Mouse (Mus musculus) liver, adult 2 months (tissue): ENCODE measurements at regions not wholly inside any gene's neighbourhood (a gene's known extent, or its start where the extent isn't known, plus 50 kb on each side); places are given as distances from the start of the nearest gene placed in this dataset.

Source experiments
- DNase-seq: peaks from one replicate; pipeline ENCODE4 v3.0.0-alpha.2; 2011; ENCODE audit warnings: low read depth, low spot score; ENCODE audit errors: extremely low read depth
- H3K27ac ChIP-seq: fragments of 200-500 bp; replicated peaks from 2 replicates; pipeline ENCODE4 v1.5.1; 2012; ENCODE audit warnings: low read depth, mild to moderate bottlenecking, control low read depth, inconsistent platforms, low read length; ENCODE audit not compliant: insufficient read depth
- H3K27me3 ChIP-seq: fragments of 200-500 bp; 2 replicates; pipeline ENCODE4 v1.6.1; 2012; ENCODE audit warnings: mild to moderate bottlenecking, moderate library complexity, low read length, inconsistent platforms; ENCODE audit not compliant: control insufficient read depth, insufficient read depth
- H3K36me3 ChIP-seq: fragments of 200-500 bp; 2 replicates; pipeline ENCODE4 v1.6.1; 2012; ENCODE audit warnings: low read length, inconsistent platforms; ENCODE audit not compliant: control insufficient read depth, insufficient read depth
- H3K4me1 ChIP-seq: fragments of 200-500 bp; 2 replicates; pipeline ENCODE4 v1.6.1; 2011; ENCODE audit warnings: low read length; ENCODE audit not compliant: control insufficient read depth, insufficient read depth
- H3K4me3 ChIP-seq: fragments of 200-500 bp; 2 replicates; pipeline ENCODE4 v1.5.1; 2011; ENCODE audit warnings: low read depth, mild to moderate bottlenecking, control low read depth, low read length, moderate library complexity; ENCODE audit not compliant: insufficient read depth
- H3K79me2 ChIP-seq: fragments of 200-500 bp; 2 replicates; pipeline ENCODE4 v1.6.1; 2012; ENCODE audit warnings: inconsistent platforms, mild to moderate bottlenecking, low read length, moderate library complexity; ENCODE audit not compliant: control insufficient read depth, insufficient read depth
- H3K9ac ChIP-seq: fragments of 200-500 bp; 2 replicates; pipeline ENCODE4 v1.6.1; 2012; ENCODE audit warnings: low read depth, mild to moderate bottlenecking, control low read depth, inconsistent platforms, low read length
- CTCF ChIP-seq: fragments of 200-500 bp; IDR thresholded peaks from 2 replicates; pipeline ENCODE4 v1.5.1; 2011; ENCODE audit warnings: low read depth, low read length, control low read depth
- POLR2A ChIP-seq: fragments of 200-500 bp; IDR thresholded peaks from 2 replicates; pipeline ENCODE4 v1.6.1; 2011; ENCODE audit warnings: low read length, control low read depth; ENCODE audit not compliant: insufficient read depth; ENCODE audit errors: extremely low read depth
- WGBS: fragments of 180-500 bp; shearing (Covaris S2); methylation state at CpG from one replicate; pipeline ENCODE4 v1.1.7; 2018; 5-methylcytosine and 5-hydroxymethylcytosine counted together

DNA sequence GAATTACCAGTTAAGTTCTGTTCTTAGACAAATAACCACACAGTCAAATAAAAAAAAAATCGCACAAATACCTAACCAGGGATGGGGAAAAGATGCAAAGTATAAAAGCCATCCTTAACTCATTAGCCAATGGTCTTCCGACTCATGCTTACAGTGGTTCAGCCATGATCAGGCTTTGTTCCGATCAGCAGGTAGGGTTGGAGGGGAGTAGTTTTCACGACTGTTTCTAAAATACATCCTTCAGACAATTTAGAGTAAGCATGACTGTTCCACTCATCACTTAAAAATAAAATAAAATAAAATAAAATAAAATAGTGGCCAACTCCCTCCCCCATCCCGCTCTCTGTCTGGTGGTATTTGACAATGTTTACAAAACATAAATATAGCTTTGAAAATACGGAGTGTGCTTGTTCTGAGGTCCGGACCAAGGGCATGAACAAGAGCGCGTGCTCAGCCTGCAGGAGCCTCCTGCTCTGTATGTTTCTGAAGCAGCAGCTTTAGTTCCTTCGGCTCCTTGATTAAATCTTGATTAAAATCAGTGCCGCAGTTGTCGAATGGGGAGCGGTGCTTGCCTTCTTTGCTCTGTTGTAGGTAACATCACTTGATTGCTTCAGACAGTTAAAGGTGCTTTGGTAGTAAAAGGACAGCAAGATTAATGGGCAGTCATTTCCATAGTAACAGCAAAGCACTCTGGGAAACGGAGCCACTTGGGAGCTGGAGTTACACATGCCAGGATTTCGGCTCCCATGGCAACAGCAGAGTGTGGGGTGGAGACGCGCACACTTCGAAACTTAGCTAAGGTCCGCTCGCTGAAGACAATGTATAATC, 185.6 kb upstream of the Kif2a start:
- H3K4me1 ChIP-seq: no peaks in the 10 kb centered on the region
- H3K27me3 ChIP-seq: no peaks in the 10 kb centered on the region; the same call in 1 of the 2 replicates
- H3K79me2 ChIP-seq: no peaks in the 10 kb centered on the region
- H3K27ac ChIP-seq: no peak overlapping the region
- TF ChIP-seq CTCF: no peak
- no peak for TF ChIP-seq POLR2A
- DNase-seq: no peak
- 74% methylated on average over 20 of the region's 20 CpGs for WGBS
- no peak overlapping the region for H3K9ac ChIP-seq
- no peak overlapping the region for H3K4me3 ChIP-seq
- H3K36me3 ChIP-seq: no peaks in the 10 kb centered on the region

DNA sequence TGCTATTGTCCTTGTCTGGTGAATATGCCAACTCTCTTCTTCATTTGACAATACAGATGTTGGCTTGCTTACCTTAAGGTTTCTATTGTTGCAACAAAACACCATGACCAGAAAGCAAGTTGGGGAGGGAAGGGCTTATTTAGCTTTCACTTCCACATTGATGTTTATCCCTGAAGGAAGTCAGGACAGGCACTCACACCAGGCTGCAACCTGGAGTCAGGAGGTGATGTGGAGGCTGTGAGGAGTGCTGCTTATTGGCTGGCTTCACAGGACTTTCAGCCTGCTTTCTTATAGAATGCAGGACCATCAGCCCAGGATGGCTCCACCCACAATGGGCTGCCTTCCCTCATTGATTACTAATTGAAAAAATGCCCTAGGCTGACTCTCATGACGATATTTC, 177.9 kb upstream of the Kif2a start:
- no peaks in the 10 kb centered on the region for H3K27me3 ChIP-seq
- H3K4me3 ChIP-seq: no peak overlapping the region
- 41% methylated on average over 1 of the region's 1 CpGs for WGBS
- H3K27ac ChIP-seq: no peak overlapping the region
- H3K9ac ChIP-seq: no peak overlapping the region
- H3K36me3 ChIP-seq: no peaks in the 10 kb centered on the region
- no peaks in the 10 kb centered on the region for H3K79me2 ChIP-seq
- no peaks in the 10 kb centered on the region for H3K4me1 ChIP-seq
- no peak for DNase-seq
- no peak for TF ChIP-seq POLR2A
- no peak for TF ChIP-seq CTCF

DNA sequence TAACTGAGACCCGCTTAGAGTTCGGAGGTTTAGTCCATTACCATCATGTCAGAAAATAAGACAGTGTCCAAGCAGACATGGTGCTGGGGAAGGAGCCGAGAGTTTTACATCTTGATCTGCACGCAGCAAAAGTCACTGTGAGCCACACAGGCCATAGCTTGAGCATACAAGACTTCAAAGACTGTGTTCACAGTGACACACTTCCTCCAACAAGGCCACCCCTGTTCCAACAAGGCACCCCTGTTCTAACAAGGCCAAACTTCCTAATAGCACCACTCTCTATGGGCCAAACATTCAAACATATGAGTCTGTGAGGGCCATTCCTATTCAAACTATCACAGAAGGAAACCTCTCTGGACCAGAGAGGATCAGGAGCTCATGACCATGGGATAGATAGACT, 171.5 kb upstream of the Kif2a start:
- no peaks in the 10 kb centered on the region for H3K36me3 ChIP-seq
- H3K4me3 ChIP-seq: no peak overlapping the region
- H3K79me2 ChIP-seq: no peaks in the 10 kb centered on the region
- H3K9ac ChIP-seq: no peak overlapping the region
- no peaks in the 10 kb centered on the region for H3K4me1 ChIP-seq
- H3K27ac ChIP-seq: no peak overlapping the region
- DNase-seq: no peak
- H3K27me3 ChIP-seq: no peaks in the 10 kb centered on the region; the same call in 1 of the 2 replicates
- no peak for TF ChIP-seq POLR2A
- WGBS: 88% methylated on average over 4 of the region's 4 CpGs

DNA sequence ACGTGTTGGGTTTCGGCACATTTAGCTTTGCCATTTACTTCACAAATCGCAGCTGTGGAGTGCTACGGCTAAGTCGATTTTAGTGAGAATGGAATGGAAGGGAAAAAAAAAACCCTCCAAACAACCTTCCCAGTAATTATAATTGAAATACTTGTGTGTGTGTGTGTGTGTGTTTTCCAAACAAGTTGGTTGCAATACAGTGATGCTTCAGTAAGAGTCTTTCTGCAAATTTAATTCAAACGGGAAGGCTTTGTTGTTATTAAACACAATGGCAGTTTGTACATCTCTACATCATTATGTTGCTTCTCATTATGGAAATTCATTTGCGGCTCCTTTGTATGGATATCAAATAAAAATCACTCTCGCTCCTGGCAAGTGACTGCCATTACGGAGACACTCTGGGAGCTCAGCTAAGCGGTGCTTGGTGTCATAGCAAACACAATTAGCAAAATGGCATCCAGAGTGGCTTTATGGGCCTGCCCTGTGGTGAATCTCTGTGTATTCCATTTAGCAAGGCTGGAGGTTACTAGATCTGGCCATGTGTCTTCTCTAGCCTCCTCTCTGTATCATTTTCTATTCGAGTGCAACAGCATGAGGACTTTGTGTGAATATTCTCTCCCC, 165.4 kb upstream of the Kif2a start:
- no peak for DNase-seq
- Histone ChIP-seq H3K4me3 (no peak overlapping the region), H3K79me2 (no peaks in the 10 kb centered on the region), H3K4me1 (no peaks in the 10 kb centered on the region), H3K27me3 (peaks cover 2% of the 10 kb centered on the region; the same call in 1 of the 2 replicates), H3K27ac (no peak overlapping the region), H3K9ac (no peak overlapping the region), H3K36me3 (no peaks in the 10 kb centered on the region)
- 90% methylated on average over 11 of the region's 11 CpGs for WGBS
- no peak for TF ChIP-seq CTCF
- no peak for TF ChIP-seq POLR2A

DNA sequence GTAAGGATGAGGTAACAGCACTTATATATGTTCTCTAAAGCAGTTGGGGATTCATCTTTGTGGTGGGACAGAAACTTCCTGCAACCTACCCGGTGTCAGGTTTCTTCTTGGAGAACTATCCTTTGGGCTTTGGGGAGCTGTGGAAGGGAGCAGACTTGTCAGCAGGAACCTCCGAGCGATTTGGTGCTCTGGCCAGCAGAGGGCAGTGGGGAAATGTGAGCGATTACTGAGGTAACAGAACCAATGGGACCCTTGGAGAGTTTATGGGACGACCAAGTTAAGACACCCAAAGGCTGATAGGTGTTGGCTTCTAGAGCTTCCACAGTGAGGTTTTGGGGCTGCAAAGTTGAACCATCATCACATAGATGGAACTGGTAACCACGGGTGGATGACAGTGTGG, 160.6 kb upstream of the Kif2a start:
- no peak for DNase-seq
- Histone ChIP-seq H3K79me2 (no peaks in the 10 kb centered on the region), H3K9ac (no peak overlapping the region), H3K27ac (no peak overlapping the region), H3K27me3 (0 out of 2 replicates have a peak, but pooled peaks cover 2% of the 10 kb centered on the region), H3K36me3 (no peaks in the 10 kb centered on the region), H3K4me3 (no peak overlapping the region), H3K4me1 (no peaks in the 10 kb centered on the region)
- 16% methylated on average over 6 of the region's 6 CpGs for WGBS
- TF ChIP-seq POLR2A (no peak), CTCF (peak; percentile 51)

DNA sequence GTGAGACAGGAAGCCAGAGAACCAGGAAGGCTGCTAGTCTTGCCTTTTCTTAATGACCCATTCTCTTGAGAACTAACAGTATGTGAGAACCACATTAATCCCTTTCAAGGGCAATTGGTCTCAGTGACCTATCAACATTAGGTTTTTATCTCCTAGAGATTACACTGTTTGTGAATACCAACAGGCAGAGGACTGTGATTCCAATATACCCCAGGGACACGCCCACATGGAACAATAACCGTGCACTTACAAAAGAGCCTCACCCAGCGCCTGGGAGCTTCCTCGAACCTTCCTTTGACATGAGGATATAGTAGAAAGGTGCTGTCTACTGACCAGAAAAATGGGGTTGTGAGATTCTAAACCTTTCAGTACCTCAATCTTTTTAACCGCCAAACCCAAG, 157.6 kb upstream of the Kif2a start:
- TF ChIP-seq POLR2A (no peak), CTCF (no peak)
- H3K27ac ChIP-seq: no peak overlapping the region
- WGBS: 71% methylated on average over 5 of the region's 5 CpGs
- H3K4me1 ChIP-seq: no peaks in the 10 kb centered on the region
- no peak for DNase-seq
- no peaks in the 10 kb centered on the region for H3K27me3 ChIP-seq
- no peaks in the 10 kb centered on the region for H3K79me2 ChIP-seq
- no peak overlapping the region for H3K9ac ChIP-seq
- no peaks in the 10 kb centered on the region for H3K36me3 ChIP-seq
- no peak overlapping the region for H3K4me3 ChIP-seq
